Comparison of ENCODE assay signal across 8 mouse cellular contexts in the genomic region with DNA sequence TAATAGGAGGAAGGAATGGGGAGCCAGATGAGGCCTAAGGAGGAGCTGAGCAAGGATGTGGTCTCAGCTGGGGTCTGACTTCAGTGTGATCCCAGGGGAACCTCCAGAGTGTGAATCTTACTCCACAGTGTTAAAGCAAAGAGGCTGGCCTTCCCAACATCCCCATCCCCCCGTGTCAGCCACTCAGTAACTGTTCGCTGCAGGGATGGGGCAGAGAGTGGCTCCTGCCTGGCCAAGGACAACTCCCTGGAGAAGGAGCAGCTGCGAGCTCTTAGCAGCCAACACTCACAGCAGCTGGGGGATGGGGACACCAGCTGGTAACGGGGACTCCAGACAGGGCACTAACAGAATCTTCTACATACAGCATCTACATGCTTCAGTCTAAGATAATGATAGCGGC. TPM values are rescaled to one million over a fixed set of nuclear protein-coding genes. Genes with fewer than 3 reads are reported as not detected.
A peak's percentile ranks its signal among the peaks of the same experiment; 100 is the strongest.
DNase-seq lines count a peak whose midpoint lies in the region; ATAC-seq lines count a peak whose summit lies in the region.

No protein-coding gene starts in this region.

- peak; percentile 55 for ATAC-seq in forebrain, embryonic 13.5 days
- peak; percentile 26; the same call in 1 of the 2 replicates for ATAC-seq in midbrain, embryonic 16.5 days
- ATAC-seq in granulocyte monocyte progenitor cell, adult 5-6 weeks (replicated peaks; ENCODE audit: poor library complexity, severe bottlenecking): no peak

- peaks cover 43% of the 10 kb centered on the region for H3K4me1 ChIP-seq in forebrain, embryonic 13.5 days
- no peaks in the 10 kb centered on the region; the same call in 1 of the 2 replicates for H3K4me1 ChIP-seq in midbrain, embryonic 16.5 days (ENCODE audit: control insufficient read depth, insufficient read depth, low read length)

- H3K27ac ChIP-seq in forebrain, embryonic 13.5 days: no peak overlapping the region
- H3K27ac ChIP-seq in midbrain, embryonic 16.5 days (ENCODE audit: low read length): no peak overlapping the region

- peaks cover 18% of the 10 kb centered on the region; the same call in 1 of the 2 replicates for H3K36me3 ChIP-seq in forebrain, embryonic 13.5 days (ENCODE audit: poor library complexity, severe bottlenecking)
- no peaks in the 10 kb centered on the region for H3K36me3 ChIP-seq in midbrain, embryonic 16.5 days (ENCODE audit: control insufficient read depth, insufficient read depth, low read length)

- no peak overlapping the region for H3K4me2 ChIP-seq in forebrain, embryonic 13.5 days
- H3K4me2 ChIP-seq in midbrain, embryonic 16.5 days (ENCODE audit: low read length): no peak overlapping the region

- no peaks in the 10 kb centered on the region for H3K9me3 ChIP-seq in forebrain, embryonic 13.5 days (replicated peaks)
- H3K9me3 ChIP-seq in midbrain, embryonic 16.5 days (replicated peaks; ENCODE audit: control insufficient read depth, low read length, poor library complexity, severe bottlenecking): no peaks in the 10 kb centered on the region

- H3K27me3 ChIP-seq in forebrain, embryonic 13.5 days: peaks cover 14% of the 10 kb centered on the region
- no peaks in the 10 kb centered on the region for H3K27me3 ChIP-seq in midbrain, embryonic 16.5 days (ENCODE audit: control insufficient read depth, insufficient read depth, low read depth, low read length)

- DNase-seq in left cerebral cortex, postnatal 4 days: peak; percentile 77
- no peak for DNase-seq in left cerebral cortex, adult 18-20 months (ENCODE audit: low spot score in 2 of 2)
- DNase-seq in heart, postnatal 25 days (ENCODE audit: low spot score): peak; percentile 44
- DNase-seq in urinary bladder, postnatal 25 days (ENCODE audit: low spot score): no peak
- no peak for DNase-seq in layer of hippocampus, postnatal 14 days (ENCODE audit: low spot score in 2 of 2)

- intact Hi-C loops in left cerebral cortex, postnatal 4 days (cut with DNase I): no loop called here
- intact Hi-C loops in heart, postnatal 25 days (cut with DNase I): no loop called here

- H3K9ac ChIP-seq in forebrain, embryonic 13.5 days: no peak overlapping the region
- H3K9ac ChIP-seq in midbrain, embryonic 16.5 days (ENCODE audit: low read depth, low read length): no peak overlapping the region

- WGBS in forebrain, embryonic 13.5 days: 38% methylated on average over 5 of the region's 5 CpGs
- WGBS in midbrain, embryonic 16.5 days: 22% methylated on average over 5 of the region's 5 CpGs

- no peak overlapping the region for H3K4me3 ChIP-seq in forebrain, embryonic 13.5 days
- H3K4me3 ChIP-seq in midbrain, embryonic 16.5 days (ENCODE audit: low read depth, low read length): no peak overlapping the region

RNA-seq across cellular contexts. Expression of gene Jag1, which starts 15.4 kb away (rescaled TPM):
- 1 to 10 TPM; 9.5 to 9.6 TPM for total RNA-seq in left cerebral cortex, postnatal 4 days (2021)
- total RNA-seq in left cerebral cortex, adult 18-20 months (2021): 1 to 10 TPM; 5.6 to 6.7 TPM
- polyA plus RNA-seq in forebrain, embryonic 13.5 days (2015; fragmentation: Nextera tagmentation; extraction: Ambion mirVana): 10.6 and 12.3 TPM in 2 replicates
- 10 to 100 TPM; 10.5 to 13.4 TPM for total RNA-seq in heart, postnatal 25 days (2021)
- polyA plus RNA-seq in midbrain, embryonic 16.5 days (2015; fragmentation: Nextera tagmentation; extraction: Ambion mirVana): 8.6 and 10.1 TPM in 2 replicates
- 0.13 TPM in 1 of 2 replicates, not detected in the other for total RNA-seq in granulocyte monocyte progenitor cell, adult 5-6 weeks (2014; fragmentation: Nextera tagmentation)
- total RNA-seq in granulocyte monocyte progenitor cell, adult 5-6 weeks (2017): 0.26 and 0.41 TPM in 2 replicates
- total RNA-seq in layer of hippocampus, postnatal 14 days (2021): 1 to 10 TPM; 9.2 to 9.7 TPM

Comparison
In these comparisons a context has a peak if more than half of its experiments do, and no peak if none do; other contexts are left out.
1. DNase-seq: peak in left cerebral cortex, postnatal 4 days (single experiment) and heart, postnatal 25 days (single experiment); none in left cerebral cortex, adult 18-20 months (0 of 2), urinary bladder, postnatal 25 days (single experiment) and layer of hippocampus, postnatal 14 days (0 of 2).
2. RNA of gene Jag1, which starts 15.4 kb away (total RNA-seq): 10.5 to 13.4 TPM in heart, postnatal 25 days, 9.2 to 9.7 TPM in layer of hippocampus, postnatal 14 days, 9.5 to 9.6 TPM in left cerebral cortex, postnatal 4 days and 5.6 to 6.7 TPM in left cerebral cortex, adult 18-20 months; 0.13 to 0.41 TPM in granulocyte monocyte progenitor cell, adult 5-6 weeks; every median in the first group is over 4 times any median in the second.